Mouse (Mus musculus): ENCODE data around the gene Olfr322. TPM values are rescaled to one million over a fixed set of nuclear protein-coding genes. Genes with fewer than 3 reads are reported as not detected.
"Not testable (repeated sequence)": the region's sequence is repeated elsewhere in the genome, so short reads cannot be mapped to it uniquely, and the experiment has no call there.

Olfr322 gene
- polyA plus RNA-seq, 1 experiment from 2014 or later: not detected

- Histone ChIP-seq H3K4me3 (ENCODE audit: inconsistent target) (no peak overlapping the region), H3K27ac (no peak overlapping the region)
- 96% methylated on average over 3 of the region's 3 CpGs for WGBS (ENCODE audit: missing documents)
These were observed 3.4 kb upstream of the Olfr322 start for GRCm38 (mm10) chr11:58655151-58655550.

GRCm38 (mm10) chr11:58669252-58669651 is 10.7 kb downstream of the Olfr322 start:
- Histone ChIP-seq H3K36me3 (ENCODE audit: inconsistent target) (no peaks in the 10 kb centered on the region), H3K4me3 (ENCODE audit: inconsistent target) (no peak overlapping the region), H3K27ac (no peak overlapping the region)

More at GRCm38 (mm10) chr11:58655151-58655550, 3.4 kb upstream of the Olfr322 start:
- H3K36me3 ChIP-seq (ENCODE audit: inconsistent target): no peaks in the 10 kb centered on the region
- H3K79me2 ChIP-seq (ENCODE audit: inconsistent target): no peaks in the 10 kb centered on the region

GRCm38 (mm10) chr11:58671825-58672224 is 13.2 kb downstream of the Olfr322 start:
- Histone ChIP-seq H3K27ac (no peak overlapping the region), H3K36me3 (ENCODE audit: inconsistent target) (no peaks in the 10 kb centered on the region), H3K4me3 (ENCODE audit: inconsistent target) (no peak overlapping the region), H3K79me2 (ENCODE audit: inconsistent target) (no peaks in the 10 kb centered on the region)
- 55% methylated on average over 4 of the region's 4 CpGs for WGBS (ENCODE audit: missing documents)

More at GRCm38 (mm10) chr11:58669252-58669651, 10.7 kb downstream of the Olfr322 start:
- no peaks in the 10 kb centered on the region for H3K79me2 ChIP-seq (ENCODE audit: inconsistent target)

GRCm38 (mm10) chr11:58680799-58681198 is 22.2 kb downstream of the Olfr322 start, which contains the start of gene Olfr320:
Gene Olfr320, plus strand, starts transcription at chr11:58681099.
- Histone ChIP-seq H3K4me3 (ENCODE audit: inconsistent target) (no peak within 1 kb of the TSS), H3K27ac (no peak within 1 kb of the TSS), H3K79me2 (ENCODE audit: inconsistent target) (no peaks in the 10 kb centered on the region), H3K36me3 (ENCODE audit: inconsistent target) (no peaks in the 10 kb centered on the region)
- WGBS (ENCODE audit: missing documents): 92% methylated on average over 1 of the region's 1 CpGs

- WGBS (ENCODE audit: missing documents): 74% methylated on average over 3 of the region's 3 CpGs
- Histone ChIP-seq H3K79me2 (ENCODE audit: inconsistent target) (no peaks in the 10 kb centered on the region), H3K27ac (no peak within 1 kb of the TSS), H3K4me3 (ENCODE audit: inconsistent target) (no peak within 1 kb of the TSS), H3K36me3 (ENCODE audit: inconsistent target) (no peaks in the 10 kb centered on the region)
These were observed 40.3 kb downstream of the Olfr322 start, which contains the start of gene Olfr319 for GRCm38 (mm10) chr11:58698862-58699261. Gene Olfr319, plus strand, starts transcription at chr11:58699162.

- Histone ChIP-seq H3K27ac (no peak overlapping the region), H3K79me2 (ENCODE audit: inconsistent target) (no peaks in the 10 kb centered on the region), H3K4me3 (ENCODE audit: inconsistent target) (no peak overlapping the region), H3K36me3 (ENCODE audit: inconsistent target) (no peaks in the 10 kb centered on the region)
- WGBS (ENCODE audit: missing documents): 81% methylated on average over 11 of the region's 11 CpGs
These were observed 50.5 kb downstream of the Olfr322 start for GRCm38 (mm10) chr11:58709086-58709485.

- H3K36me3 ChIP-seq (ENCODE audit: inconsistent target); H3K4me3 ChIP-seq (ENCODE audit: inconsistent target); H3K27ac ChIP-seq; H3K79me2 ChIP-seq (ENCODE audit: inconsistent target): not testable (repeated sequence)
- WGBS (ENCODE audit: missing documents): 100% methylated on average over 2 of the region's 7 CpGs
These were observed 59.1 kb downstream of the Olfr322 start for GRCm38 (mm10) chr11:58717723-58718122.

Other genes starting within 250 kb of the Olfr322 start
- not detected in 3 replicates for gene 1810065E05Rik, start 237.7 kb upstream of the Olfr322 start, polyA plus RNA-seq (2018)
- not detected in 3 replicates for gene Gm12253, start 226.2 kb upstream of the Olfr322 start, polyA plus RNA-seq (2018)
- not detected in 3 replicates for gene Lypd9, start 205.9 kb upstream of the Olfr322 start, polyA plus RNA-seq (2018)
- not detected in 3 replicates for gene Olfr30, start 196.5 kb upstream of the Olfr322 start, polyA plus RNA-seq (2018)
- not detected in 3 replicates for gene Olfr332, start 166.2 kb upstream of the Olfr322 start, polyA plus RNA-seq (2018)
- not detected in 3 replicates for gene Olfr331, start 156.2 kb upstream of the Olfr322 start, polyA plus RNA-seq (2018)
- not detected in 3 replicates for gene Olfr330, start 123.9 kb upstream of the Olfr322 start, polyA plus RNA-seq (2018)
- not detected in 3 replicates for gene Olfr329-ps, start 112.4 kb upstream of the Olfr322 start, polyA plus RNA-seq (2018)
- not detected in 3 replicates for gene Olfr328, start 103.1 kb upstream of the Olfr322 start, polyA plus RNA-seq (2018)
- not detected in 3 replicates for gene Olfr224, start 88.2 kb upstream of the Olfr322 start, polyA plus RNA-seq (2018)
- not detected in 3 replicates for gene Olfr325, start 81.1 kb upstream of the Olfr322 start, polyA plus RNA-seq (2018)
- not detected in 3 replicates for gene Olfr324, start 63.7 kb upstream of the Olfr322 start, polyA plus RNA-seq (2018)
- 0.59 TPM in 1 of 3 replicates, not detected in the others for gene 2210407C18Rik, start 42.7 kb upstream of the Olfr322 start, polyA plus RNA-seq (2018)
- not detected in 3 replicates for gene Olfr323, start 28.3 kb upstream of the Olfr322 start, polyA plus RNA-seq (2018)
- not detected in 3 replicates for gene Trim58, start 18.3 kb upstream of the Olfr322 start, polyA plus RNA-seq (2018)
- gene Olfr320, start 22.3 kb downstream of the Olfr322 start, polyA plus RNA-seq (2018): not detected in 3 replicates
- gene Olfr319, start 40.4 kb downstream of the Olfr322 start, polyA plus RNA-seq (2018): not detected in 3 replicates
- not detected in 3 replicates for gene Olfr318, start 65.2 kb downstream of the Olfr322 start, polyA plus RNA-seq (2018)
- gene Olfr317, start 80.4 kb downstream of the Olfr322 start, polyA plus RNA-seq (2018): not detected in 3 replicates
- not detected in 3 replicates for gene Olfr316, start 94.0 kb downstream of the Olfr322 start, polyA plus RNA-seq (2018)
- not detected in 3 replicates for gene Olfr315, start 114.4 kb downstream of the Olfr322 start, polyA plus RNA-seq (2018)
- gene Olfr314, start 124.2 kb downstream of the Olfr322 start, polyA plus RNA-seq (2018): not detected in 3 replicates
- gene Fam183b, start 143.2 kb downstream of the Olfr322 start, polyA plus RNA-seq (2018): not detected in 3 replicates
- gene Olfr313, start 156.2 kb downstream of the Olfr322 start, polyA plus RNA-seq (2018): not detected in 3 replicates
- gene Olfr312, start 170.5 kb downstream of the Olfr322 start, polyA plus RNA-seq (2018): not detected in 3 replicates
- gene Olfr311, start 180.5 kb downstream of the Olfr322 start, polyA plus RNA-seq (2018): not detected in 3 replicates
- gene Gm12258, start 188.4 kb downstream of the Olfr322 start, polyA plus RNA-seq (2018): 1.1 to 3.3 TPM (median 2.3 TPM) in 3 replicates
- gene 2810021J22Rik, start 208.4 kb downstream of the Olfr322 start, polyA plus RNA-seq (2018): 1.9 to 2.7 TPM (median 1.9 TPM) in 3 replicates
- gene Zfp39, start 245.4 kb downstream of the Olfr322 start, polyA plus RNA-seq (2018): 2.0 to 3.7 TPM (median 2.2 TPM) in 3 replicates

Measured in macrophage (primary cell).